26 mouse cellular contexts compared by ENCODE assay signal in genomic region chr3:101488204-101488603, GRCm38 (mm10).
A peak's percentile ranks its signal among the peaks of the same experiment; 100 is the strongest.
DNase-seq lines count a peak whose midpoint lies in the region; ATAC-seq and TF ChIP-seq lines count a peak whose summit lies in the region.
"Had no signal": no experiment of that assay in that cellular context is flagged by ENCODE, and none has a peak within 500 bp of the region (broad histone marks: within the 10 kb centered on the region; RNA-seq: fewer than 3 reads in every experiment).

No protein-coding gene starts in this region.

- H3K4me1 ChIP-seq in kidney, postnatal 0 days (replicated peaks; ENCODE audit: insufficient read depth, low read length) = no peaks in the 10 kb centered on the region
- no peaks in the 10 kb centered on the region for H3K4me1 ChIP-seq in lung, embryonic 14.5 days (ENCODE audit: insufficient read depth)
- H3K4me1 ChIP-seq: hindbrain, embryonic 13.5 days; kidney, embryonic 15.5 days; liver, embryonic 15.5 days; neural tube, embryonic 15.5 days had no signal

- 0 out of 2 replicates have a peak, but pooled peaks have one; percentile 25 for TF ChIP-seq CTCF in kidney, postnatal 0 days (IDR thresholded peaks at IDR 0.05; ENCODE audit: low read depth)
- TF ChIP-seq CTCF in lung, embryonic 14.5 days (IDR thresholded peaks at IDR 0.05; ENCODE audit: low read depth) = peak; percentile 25; the same call in 1 of the 2 replicates

- no peak overlapping the region for H3K4me3 ChIP-seq in kidney, postnatal 0 days (replicated peaks; ENCODE audit: low read depth, low read length)
- no peak overlapping the region for H3K4me3 ChIP-seq in lung, embryonic 14.5 days (ENCODE audit: low read depth, low read length)
- H3K4me3 ChIP-seq: embryonic facial prominence, embryonic 10.5 days; heart, embryonic 13.5 days; hindbrain, embryonic 13.5 days; kidney, embryonic 15.5 days; liver, embryonic 15.5 days; neural tube, embryonic 15.5 days had no signal

- no peak overlapping the region for H3K4me2 ChIP-seq in kidney, postnatal 0 days (ENCODE audit: low read length)
- no peak overlapping the region for H3K4me2 ChIP-seq in lung, embryonic 14.5 days
- H3K4me2 ChIP-seq: heart, embryonic 13.5 days; hindbrain, embryonic 13.5 days; kidney, embryonic 15.5 days; liver, embryonic 15.5 days; neural tube, embryonic 15.5 days had no signal

- no peak overlapping the region for H3K27ac ChIP-seq in kidney, postnatal 0 days
- H3K27ac ChIP-seq in lung, embryonic 14.5 days (ENCODE audit: low read depth) = no peak overlapping the region
- H3K27ac ChIP-seq: embryonic facial prominence, embryonic 10.5 days; heart, embryonic 13.5 days; hindbrain, embryonic 13.5 days; kidney, embryonic 15.5 days; liver, embryonic 15.5 days; neural tube, embryonic 15.5 days had no signal

- H3K9me3 ChIP-seq in kidney, postnatal 0 days (replicated peaks; ENCODE audit: low read length) = no peaks in the 10 kb centered on the region
- H3K9me3 ChIP-seq in lung, embryonic 14.5 days (ENCODE audit: low read depth, low read length) = no peaks in the 10 kb centered on the region
- H3K9me3 ChIP-seq: embryonic facial prominence, embryonic 10.5 days; heart, embryonic 13.5 days; hindbrain, embryonic 13.5 days; kidney, embryonic 15.5 days; liver, embryonic 15.5 days; neural tube, embryonic 15.5 days had no signal

- no peak for DNase-seq in kidney, postnatal 0 days (ENCODE audit: low spot score)
- no peak for DNase-seq in kidney, postnatal 4 days
- no peak for DNase-seq in lung, embryonic 14.5 days
- no peak for DNase-seq in lung, postnatal 36 days
- peak; percentile 59 for DNase-seq in ES-CJ7 (ENCODE audit: low read depth, low spot score)
- peak; percentile 18 for DNase-seq in induced T-regulatory cell, adult 2 months (ENCODE audit: low read depth)
- no peak for DNase-seq in adrenal gland, postnatal 14 days
- DNase-seq: cerebellum, adult 11 months; cerebellum, postnatal 10 days; forebrain, postnatal 0 days; gastrocnemius, postnatal 25 days; heart, adult 18-20 months; heart, postnatal 36 days; layer of hippocampus, postnatal 36 days; right cerebral cortex, adult 18-20 months; right cerebral cortex, postnatal 4 days; thymus, adult 2 months had no signal

- WGBS in kidney, postnatal 0 days = 75% methylated on average over 7 of the region's 7 CpGs
- WGBS in lung, embryonic 14.5 days = 74% methylated on average over 7 of the region's 7 CpGs

- no peaks in the 10 kb centered on the region for H3K27me3 ChIP-seq in kidney, postnatal 0 days (ENCODE audit: insufficient read depth, low read length)
- no peaks in the 10 kb centered on the region for H3K27me3 ChIP-seq in lung, embryonic 14.5 days (ENCODE audit: insufficient read depth, low read length)
- H3K27me3 ChIP-seq: heart, embryonic 13.5 days; hindbrain, embryonic 13.5 days; kidney, embryonic 15.5 days; liver, embryonic 15.5 days; neural tube, embryonic 15.5 days had no signal

- ATAC-seq in kidney, postnatal 0 days (replicated peaks; ENCODE audit: low FRiP score, low read depth) = no peak
- ATAC-seq in lung, embryonic 14.5 days (ENCODE audit: insufficient read depth) = no peak
- ATAC-seq in erythroblast, adult 5-6 weeks (replicated peaks; ENCODE audit: low FRiP score, poor library complexity, severe bottlenecking) = no peak
- ATAC-seq: CD4-positive, CD25-positive, alpha-beta regulatory T cell, adult 4 months; forebrain, postnatal 0 days; inflammation-experienced regulatory T-cells, adult 6 months had no signal

- H3K36me3 ChIP-seq in kidney, postnatal 0 days (ENCODE audit: insufficient read depth, low read length) = no peaks in the 10 kb centered on the region
- H3K36me3 ChIP-seq in lung, embryonic 14.5 days (ENCODE audit: insufficient read depth) = no peaks in the 10 kb centered on the region
- H3K36me3 ChIP-seq: embryonic facial prominence, embryonic 10.5 days; heart, embryonic 13.5 days; hindbrain, embryonic 13.5 days; kidney, embryonic 15.5 days; liver, embryonic 15.5 days; neural tube, embryonic 15.5 days had no signal

- no peak overlapping the region for H3K9ac ChIP-seq in kidney, postnatal 0 days (ENCODE audit: low read depth, low read length)
- H3K9ac ChIP-seq in lung, embryonic 14.5 days = no peak overlapping the region
- H3K9ac ChIP-seq: forebrain, postnatal 0 days; heart, embryonic 13.5 days; hindbrain, embryonic 13.5 days; kidney, embryonic 15.5 days; liver, embryonic 15.5 days; neural tube, embryonic 15.5 days had no signal

Comparison
In these comparisons a context has a peak if more than half of its experiments do, and no peak if none do; other contexts are left out.
1. DNase-seq: peak in ES-CJ7 (single experiment) and induced T-regulatory cell, adult 2 months (single experiment); none in kidney, postnatal 0 days (single experiment), kidney, postnatal 4 days (0 of 2), lung, embryonic 14.5 days (single experiment), lung, postnatal 36 days (single experiment) and adrenal gland, postnatal 14 days (single experiment).